Mouse (Mus musculus) neural tube, embryonic 15.5 days (tissue): ENCODE results near the gene Mmgt1. TPM values are rescaled to one million over a fixed set of nuclear protein-coding genes. Genes with fewer than 3 reads are reported as not detected.

ENCODE experiments used
- ATAC-seq: fragments of 200-750 bp; cut with Nextera tagmentation; 2 replicates; pipeline ENCODE4 v1.8.0; 2017; ENCODE audit warnings: mild to moderate bottlenecking, moderate TSS enrichment, moderate library complexity; ENCODE audit not compliant: low FRiP score
- H3K27ac ChIP-seq: fragments of 300-500 bp; sonication (generic); replicated peaks from 2 replicates; pipeline ENCODE4 v1.5.1; 2015; ENCODE audit warnings: mild to moderate bottlenecking, inconsistent platforms
- H3K27me3 ChIP-seq: fragments of 300-500 bp; sonication (generic); replicated peaks from 2 replicates; pipeline ENCODE4 v1.6.1; 2015; ENCODE audit warnings: inconsistent platforms
- H3K36me3 ChIP-seq: fragments of 300-500 bp; sonication (generic); 2 replicates; pipeline ENCODE4 v1.6.1; 2015; ENCODE audit warnings: inconsistent platforms
- H3K4me1 ChIP-seq: fragments of 300-500 bp; sonication (generic); 2 replicates; pipeline ENCODE4 v1.6.1; 2015; ENCODE audit warnings: inconsistent platforms
- H3K4me2 ChIP-seq: fragments of 300-500 bp; sonication (generic); 2 replicates; pipeline ENCODE4 v1.6.1; 2015; ENCODE audit warnings: inconsistent platforms, mild to moderate bottlenecking, moderate library complexity
- H3K4me3 ChIP-seq: fragments of 300-500 bp; sonication (generic); replicated peaks from 2 replicates; pipeline ENCODE4 v1.5.1; 2015; ENCODE audit warnings: mild to moderate bottlenecking, inconsistent platforms
- H3K9ac ChIP-seq: fragments of 300-500 bp; sonication (generic); replicated peaks from 2 replicates; pipeline ENCODE4 v1.6.1; 2015; ENCODE audit warnings: mild to moderate bottlenecking, inconsistent platforms
- H3K9me3 ChIP-seq: fragments of 300-500 bp; sonication (generic); replicated peaks from 2 replicates; pipeline ENCODE4 v1.6.1; 2016; ENCODE audit warnings: inconsistent platforms
- WGBS: fragments of 180-500 bp; shearing (Covaris S2); methylation state at CpG from one replicate; pipeline ENCODE4 v1.1.7; 2015; ENCODE audit warnings: mixed read lengths; 5-methylcytosine and 5-hydroxymethylcytosine counted together
- microRNA-seq: library from miRNA; unstranded; fragments of <30 nt; microRNA quantifications from one replicate; pipeline ENCODE4, GENCODE M21; 2017
- polyA plus RNA-seq: library from polyadenylated mRNA; unstranded; fragments of >200 nt; fragmentation: Nextera tagmentation; extraction: Ambion mirVana; gene quantifications from 2 replicates; pipeline ENCODE4 v1.2.1, GENCODE M21; 2015

The Mmgt1 gene
- polyA plus RNA-seq, 1 experiment from 2014 or later = 52.2 TPM

DNA sequence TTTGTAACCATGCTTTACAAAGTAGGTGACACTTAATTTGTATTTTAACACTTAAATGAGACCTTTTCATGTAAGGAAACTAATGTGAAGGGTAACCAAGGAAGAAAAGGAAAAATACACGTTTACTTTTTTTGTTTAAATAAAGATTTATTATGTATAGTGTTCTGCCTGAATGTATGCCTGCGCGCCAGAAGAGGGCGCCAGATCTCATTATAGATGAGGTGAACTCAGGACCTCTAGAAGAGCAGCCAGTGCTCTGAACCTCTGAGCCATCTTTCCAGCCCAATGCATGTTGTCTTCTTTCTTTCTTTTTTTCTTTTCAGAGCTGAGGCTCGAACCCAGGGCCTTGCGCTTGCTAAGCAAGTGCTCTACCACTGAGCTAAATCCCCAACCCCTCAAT, 25.4 kb downstream of the Mmgt1 start:
- Histone ChIP-seq H3K9me3 (no peaks in the 10 kb centered on the region), H3K27ac (no peak overlapping the region), H3K4me2 (no peak overlapping the region), H3K27me3 (no peaks in the 10 kb centered on the region), H3K4me3 (no peak overlapping the region), H3K9ac (no peak overlapping the region), H3K4me1 (no peaks in the 10 kb centered on the region), H3K36me3 (no peaks in the 10 kb centered on the region)
- WGBS = 19% methylated on average over 6 of the region's 6 CpGs
- no peak for ATAC-seq

DNA sequence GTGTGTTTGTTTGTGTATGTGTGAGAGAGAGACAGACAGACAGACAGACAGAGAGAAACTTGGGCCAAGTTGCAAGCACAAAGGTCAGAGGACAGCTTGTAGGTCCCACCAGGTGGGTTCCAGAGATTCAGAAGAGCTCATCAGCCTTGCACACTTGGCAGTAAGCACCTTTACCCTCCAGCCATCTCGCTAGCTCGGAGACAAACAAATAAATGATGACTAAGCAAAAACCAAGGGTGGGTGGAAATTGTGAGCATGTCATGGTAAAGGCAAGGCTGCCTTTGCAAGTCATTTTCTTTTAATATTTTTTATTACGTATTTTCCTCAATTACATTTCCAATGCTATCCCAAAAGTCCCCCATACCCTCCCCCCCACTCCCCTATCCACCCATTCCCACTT, 44.3 kb downstream of the Mmgt1 start:
- Histone ChIP-seq H3K36me3 (no peaks in the 10 kb centered on the region), H3K4me2 (no peak overlapping the region), H3K4me3 (no peak overlapping the region), H3K27ac (no peak overlapping the region), H3K9me3 (no peaks in the 10 kb centered on the region), H3K27me3 (no peaks in the 10 kb centered on the region), H3K4me1 (no peaks in the 10 kb centered on the region), H3K9ac (no peak overlapping the region)
- no peak for ATAC-seq
- WGBS = 83% methylated on average over 3 of the region's 3 CpGs

- WGBS = 90% methylated on average over 7 of the region's 7 CpGs
Measured at GRCm38 (mm10) chrX:56549506-56549905, 48.4 kb downstream of the Mmgt1 start, which contains the start of gene Gm648. TSS of gene Gm648 (minus strand) at chrX:56549606.

DNA sequence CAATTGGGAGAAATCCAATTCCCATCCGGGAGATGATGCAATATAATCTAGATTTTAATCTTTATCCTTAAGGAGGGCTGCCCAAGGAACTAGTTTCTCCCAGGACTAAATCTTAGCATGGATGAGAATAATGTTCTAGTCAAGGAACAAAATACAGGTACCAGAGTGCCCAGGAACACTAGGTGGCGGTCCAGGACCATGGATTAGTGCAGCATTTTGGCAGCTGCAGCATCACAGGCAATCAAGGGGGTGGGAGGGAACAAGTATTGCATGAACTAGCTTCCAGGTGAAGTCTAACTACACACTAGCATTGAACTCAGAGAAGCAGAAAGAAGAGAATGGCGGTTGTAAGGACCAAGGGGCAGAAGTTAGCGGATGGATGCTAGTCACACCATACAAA, 60.7 kb downstream of the Mmgt1 start:
- Histone ChIP-seq H3K27me3 (no peaks in the 10 kb centered on the region), H3K4me2 (no peak overlapping the region), H3K9me3 (no peaks in the 10 kb centered on the region), H3K4me1 (no peaks in the 10 kb centered on the region), H3K36me3 (no peaks in the 10 kb centered on the region), H3K4me3 (no peak overlapping the region), H3K27ac (no peak overlapping the region), H3K9ac (no peak overlapping the region)
- 57% methylated on average over 4 of the region's 4 CpGs for WGBS
- ATAC-seq = no peak

More at GRCm38 (mm10) chrX:56549506-56549905, 48.4 kb downstream of the Mmgt1 start, which contains the start of gene Gm648:
- no peaks in the 10 kb centered on the region for H3K9me3 ChIP-seq
- no peaks in the 10 kb centered on the region for H3K4me1 ChIP-seq
- no peak within 1 kb of the TSS for H3K27ac ChIP-seq
- no peaks in the 10 kb centered on the region for H3K36me3 ChIP-seq
- H3K4me3 ChIP-seq = no peak within 1 kb of the TSS
- no peak for ATAC-seq
- no peak within 1 kb of the TSS for H3K9ac ChIP-seq
- H3K4me2 ChIP-seq = no peak within 1 kb of the TSS
- no peaks in the 10 kb centered on the region for H3K27me3 ChIP-seq

Small RNA genes within 50 kb of the gene (microRNA-seq; reads per million reads assigned to microRNA genes)
- not detected for gene Mir5116

Other genes with a start within 250 kb of the Mmgt1 start
- 47.6 and 52.0 TPM in 2 replicates for gene Smim10l2a, start 223.5 kb downstream of the Mmgt1 start, polyA plus RNA-seq
- gene Gm2174, start 150.1 kb downstream of the Mmgt1 start, polyA plus RNA-seq = 1.2 and 1.6 TPM in 2 replicates
- 18.2 and 21.7 TPM in 2 replicates for gene Ints6l, start 143.2 kb downstream of the Mmgt1 start, polyA plus RNA-seq
- gene Gm10477, start 73.3 kb downstream of the Mmgt1 start, polyA plus RNA-seq = not detected in 2 replicates
- gene Gm648, start 48.5 kb downstream of the Mmgt1 start, polyA plus RNA-seq = 0.23 TPM in 1 of 2 replicates, not detected in the other
- 53.6 and 61.9 TPM in 2 replicates for gene Slc9a6, start 11.7 kb upstream of the Mmgt1 start, polyA plus RNA-seq
- 189 and 222 TPM in 2 replicates for gene Fhl1, start 133.7 kb upstream of the Mmgt1 start, polyA plus RNA-seq
- gene Map7d3, start 224.3 kb upstream of the Mmgt1 start, polyA plus RNA-seq = 0.52 and 0.63 TPM in 2 replicates